Mouse (Mus musculus) right cerebral cortex, postnatal 25 days (tissue): ENCODE results near the gene Sfta2.

Experiments used
- DNase-seq: peaks from one replicate; pipeline ENCODE4 v3.0.0; 2022

Gene Sfta2

DNA sequence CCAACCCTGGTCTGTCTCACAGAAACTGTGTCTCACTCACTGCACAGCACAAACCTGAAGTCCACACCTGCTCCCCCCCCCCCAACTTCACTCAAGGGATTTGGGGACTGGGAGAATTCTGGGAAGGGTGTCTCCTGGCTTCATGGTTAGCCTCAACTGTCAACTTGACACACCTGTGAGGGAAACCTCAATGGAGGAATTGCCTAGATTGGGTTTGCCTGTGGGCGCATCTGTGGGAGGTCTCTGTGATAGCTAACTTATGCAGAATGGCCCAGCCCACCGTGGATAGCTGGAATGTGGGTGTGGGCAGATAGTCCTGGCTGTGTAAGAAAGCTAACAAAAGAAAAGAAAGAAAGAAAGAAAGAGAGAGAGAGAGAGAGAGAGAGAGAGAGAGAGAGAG, at the start of gene Sfta2:
Gene Sfta2 (plus strand): TSS at position 301 of the 400 bp plus-strand sequence.
- no peak for DNase-seq

DNA sequence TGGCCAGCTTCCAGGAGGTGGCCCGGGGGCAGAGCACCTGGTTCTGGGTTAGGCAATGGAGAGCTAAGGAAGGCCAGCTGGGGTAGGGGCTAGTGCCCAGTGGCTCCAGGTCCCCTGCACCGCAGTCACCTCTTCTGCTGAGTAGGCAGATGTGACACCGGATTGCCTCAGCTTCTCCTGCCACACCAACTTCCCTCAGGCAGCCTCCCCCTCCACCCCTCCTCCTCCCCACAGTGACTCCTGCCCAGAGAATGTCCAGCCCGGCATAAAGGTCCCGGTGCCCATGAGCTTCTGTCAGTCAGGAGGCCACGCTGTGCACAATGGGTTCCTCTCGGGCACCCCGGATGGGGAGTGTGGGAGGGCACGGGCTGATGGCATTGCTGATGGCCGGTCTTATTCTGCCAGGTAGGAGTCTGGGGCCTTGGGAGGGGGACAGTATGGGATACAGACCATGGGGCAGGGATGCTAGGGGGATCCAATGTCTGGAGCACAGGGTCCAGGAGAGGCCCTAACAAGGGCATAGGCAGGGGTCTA, 49.4 kb upstream of the Sfta2 start, which contains the start of gene Cdsn:
Gene Cdsn (plus strand): TSS at position 248 of the 534 bp plus-strand sequence.
- DNase-seq = no peak

DNA sequence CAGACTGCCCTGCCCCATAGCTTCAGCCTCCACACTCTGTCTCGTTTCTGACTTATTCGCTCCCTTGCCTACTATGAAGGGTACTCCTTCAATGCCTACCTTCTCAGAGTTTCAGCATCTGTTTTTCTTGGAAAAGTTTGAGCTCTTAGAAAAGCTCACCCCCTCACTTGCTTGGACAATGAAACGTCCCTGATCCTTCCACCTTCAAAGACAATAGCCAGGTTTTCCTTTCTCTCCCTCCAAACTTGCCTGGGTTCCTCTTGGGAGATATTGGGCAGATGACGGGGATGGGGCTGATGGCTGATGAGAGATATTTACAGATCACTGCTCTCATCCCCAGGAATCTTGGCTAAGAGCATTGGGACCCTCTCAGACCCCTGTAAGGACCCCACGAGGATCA, 47.0 kb upstream of the Sfta2 start:
- no peak for DNase-seq

DNA sequence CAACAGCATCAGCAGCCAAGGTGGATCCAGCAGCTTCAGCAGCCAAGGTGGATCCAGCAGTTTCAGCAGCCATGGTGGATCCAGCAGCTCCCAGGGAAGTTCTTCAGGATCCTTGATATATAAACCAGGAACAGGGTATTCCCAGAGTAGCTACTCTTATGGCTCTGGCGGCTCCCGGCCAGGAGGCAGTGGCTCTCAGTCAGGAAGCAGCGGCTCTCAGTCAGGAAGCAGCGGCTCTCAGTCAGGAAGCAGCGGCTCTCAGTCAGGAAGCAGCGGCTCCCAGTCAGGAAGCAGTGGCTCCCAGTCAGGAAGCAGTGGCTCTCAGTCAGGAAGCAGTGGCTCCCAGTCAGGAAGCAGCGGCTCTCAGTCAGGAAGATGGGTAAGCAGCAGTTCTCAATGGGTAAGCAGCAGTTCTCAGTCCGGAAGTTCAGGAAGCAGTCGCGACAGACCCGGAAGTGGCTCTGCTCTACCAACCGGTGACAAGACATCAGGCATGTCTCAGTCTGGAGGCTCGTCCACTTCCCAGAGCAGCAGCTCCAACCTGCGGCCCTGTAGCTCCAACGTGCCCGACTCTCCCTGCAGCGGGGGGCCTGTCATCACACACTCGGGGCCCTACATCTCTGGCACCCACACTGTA, 46.5 kb upstream of the Sfta2 start:
- no peak for DNase-seq

DNA sequence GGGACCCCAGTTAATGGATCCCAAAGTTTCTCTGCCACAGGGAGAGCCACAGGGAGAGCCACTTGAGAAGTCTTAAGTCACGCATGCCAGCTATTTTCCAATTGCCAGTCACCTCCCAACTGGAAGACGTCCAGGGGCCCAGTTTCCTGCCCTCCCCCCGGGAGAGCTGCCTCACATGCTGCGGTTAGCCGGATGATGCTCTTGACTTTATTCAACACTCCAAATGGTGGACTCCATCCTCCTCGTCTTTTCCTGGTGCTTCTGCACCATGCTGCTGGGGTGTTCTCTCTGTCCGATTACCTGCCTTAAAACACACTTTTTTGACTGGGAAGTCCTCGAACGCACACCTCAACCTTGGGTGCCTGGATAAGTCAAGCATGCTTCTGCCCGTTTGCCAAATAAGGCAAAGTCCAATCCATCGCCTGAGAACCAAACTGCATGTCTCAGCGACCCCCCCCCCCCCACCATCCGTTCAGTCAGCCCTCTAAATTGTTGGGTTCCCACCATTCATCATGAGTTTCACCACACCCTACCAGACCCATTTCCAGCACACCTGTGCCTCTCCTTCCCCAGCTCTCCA, 45.1 kb upstream of the Sfta2 start:
- no peak for DNase-seq

DNA sequence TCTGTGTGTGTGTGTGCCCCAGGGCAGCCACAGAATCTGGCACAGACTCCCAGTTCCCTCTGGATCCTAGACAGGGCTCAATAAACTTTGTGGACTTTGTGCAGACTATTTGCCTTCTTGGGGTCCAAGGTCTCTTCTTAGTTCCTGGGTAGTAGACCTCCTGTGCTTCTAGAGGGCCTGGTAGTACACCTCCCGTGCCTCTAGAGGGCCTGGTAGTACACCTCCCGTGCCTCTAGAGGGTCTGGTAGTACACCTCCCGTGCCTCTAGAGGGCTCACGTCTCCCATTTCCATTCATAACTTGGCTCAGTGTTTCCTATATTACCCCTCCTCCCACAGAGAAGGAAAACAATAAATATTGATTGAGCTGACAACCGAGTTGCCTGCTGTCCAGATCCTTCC, 44.5 kb upstream of the Sfta2 start:
- DNase-seq = no peak

DNA sequence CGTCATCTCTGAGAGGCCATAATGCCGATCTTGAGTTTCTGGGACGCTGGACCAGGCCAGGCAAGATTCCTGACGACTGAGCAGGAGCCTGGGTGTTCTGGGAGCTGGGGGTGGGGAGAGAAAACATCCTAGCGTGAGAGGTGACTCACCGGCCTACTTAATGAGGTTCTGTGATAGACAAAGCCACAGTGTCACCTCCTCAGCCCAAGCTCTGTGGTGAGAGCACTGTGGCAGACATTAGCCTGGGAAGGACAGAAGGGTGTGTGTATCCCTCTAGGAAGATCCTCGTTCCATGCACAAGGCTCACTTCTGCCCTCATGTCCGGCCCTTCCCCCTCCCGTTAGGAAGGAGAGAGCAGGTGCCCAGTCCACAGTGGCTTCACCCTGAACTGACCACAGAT, 44.0 kb upstream of the Sfta2 start:
- DNase-seq = no peak

DNA sequence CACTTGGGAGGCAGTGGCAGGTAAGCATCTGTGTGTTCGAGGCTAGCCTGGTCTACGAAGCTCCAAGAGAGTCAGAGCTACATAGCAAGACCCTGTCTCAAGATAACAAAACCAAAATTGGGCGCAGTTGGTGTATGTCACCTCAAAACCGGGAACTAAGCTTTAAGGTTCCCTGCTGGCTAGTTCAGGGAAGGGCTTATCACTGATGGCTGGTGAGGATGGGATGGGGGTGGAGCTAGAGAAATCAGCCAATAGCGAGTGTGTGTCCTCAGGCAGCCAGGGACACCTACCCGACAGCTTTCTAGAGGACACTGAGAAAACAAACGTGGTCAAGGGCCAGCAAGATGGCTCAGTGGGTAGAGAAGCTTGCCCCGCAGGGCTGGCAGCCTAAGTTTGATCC, 43.1 kb upstream of the Sfta2 start:
- no peak for DNase-seq

DNA sequence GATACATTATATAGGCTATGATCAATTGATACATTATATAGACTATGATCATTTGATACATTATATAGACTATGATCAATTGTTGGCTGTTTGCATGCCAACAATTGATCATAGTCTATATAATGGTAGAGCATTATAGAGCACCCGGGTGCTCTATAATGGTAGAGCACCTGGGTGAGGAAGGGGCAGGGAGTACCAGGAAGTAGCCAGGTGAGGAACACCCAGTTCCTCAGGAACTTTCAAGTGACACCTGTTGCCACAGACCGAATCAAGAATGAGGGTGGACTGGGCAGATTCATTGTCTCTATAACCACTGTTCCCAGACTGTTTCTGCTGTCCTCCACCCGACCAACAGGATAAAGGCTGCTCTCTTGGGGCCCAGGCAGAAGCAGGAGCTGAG, 34.2 kb upstream of the Sfta2 start, which contains the start of gene 2300002M23Rik:
Gene 2300002M23Rik (plus strand): TSS at position 301 of the 400 bp plus-strand sequence.
- no peak for DNase-seq

DNA sequence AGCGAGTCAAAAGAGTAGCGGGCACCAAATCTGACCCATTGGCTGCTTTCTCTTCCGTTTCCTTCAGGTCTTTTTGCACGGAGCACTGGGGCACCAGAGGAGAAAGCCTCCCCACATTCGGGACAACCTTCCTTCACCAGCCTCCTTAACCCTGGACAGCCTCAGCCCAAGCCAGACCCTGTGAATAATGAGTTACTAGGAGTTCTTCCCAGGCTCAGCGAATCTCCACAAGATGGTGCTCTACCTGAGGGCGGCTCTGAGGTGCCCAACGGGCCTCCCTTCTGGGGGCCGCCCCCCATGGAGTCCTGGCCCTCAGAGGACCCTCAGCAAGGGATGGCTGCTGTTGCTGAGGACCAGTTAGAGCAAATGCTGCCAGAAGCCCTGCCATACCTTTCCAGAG, 33.6 kb upstream of the Sfta2 start:
- DNase-seq = no peak

DNA sequence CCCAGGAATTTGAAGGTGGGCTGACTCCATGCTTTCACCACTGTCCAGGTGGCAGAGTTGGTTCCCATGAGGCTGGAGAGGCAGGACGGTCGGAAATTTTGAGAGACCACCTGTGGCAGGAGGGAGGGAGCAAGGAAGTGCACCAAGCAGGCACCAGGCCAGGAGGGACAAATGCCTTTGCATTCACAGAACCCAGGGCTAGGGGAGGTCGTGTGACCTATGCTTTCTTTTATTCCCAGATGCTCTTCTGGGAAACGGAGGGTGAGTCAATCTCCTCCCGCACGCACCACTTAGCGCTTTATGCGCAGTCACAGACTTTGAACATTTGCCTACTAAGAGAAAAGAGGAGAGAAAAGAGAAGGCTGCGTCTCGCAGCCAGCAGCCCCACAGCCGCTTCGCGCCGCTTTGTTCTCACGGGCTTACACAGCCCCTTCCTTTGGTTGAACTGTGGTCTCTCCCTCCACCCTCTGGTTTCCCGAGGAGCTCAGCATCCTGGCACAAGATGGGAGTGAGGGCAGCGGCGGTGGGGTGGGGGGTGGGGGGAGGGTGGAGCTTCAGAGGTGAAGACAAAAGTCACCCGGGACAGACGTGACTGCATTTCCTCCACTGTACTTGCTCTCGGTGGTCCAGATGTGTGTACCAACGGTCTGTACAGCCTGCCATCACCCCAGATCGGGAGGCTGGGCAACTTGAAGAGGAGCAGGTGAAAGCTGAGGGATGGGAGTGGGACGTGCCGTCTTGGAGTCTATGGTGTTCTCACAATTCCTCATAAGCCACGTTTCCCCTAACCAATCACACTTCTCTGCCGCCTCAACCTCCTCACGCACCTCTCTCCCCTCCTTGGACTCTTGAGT, 32.0 kb upstream of the Sfta2 start:
- no peak for DNase-seq

DNA sequence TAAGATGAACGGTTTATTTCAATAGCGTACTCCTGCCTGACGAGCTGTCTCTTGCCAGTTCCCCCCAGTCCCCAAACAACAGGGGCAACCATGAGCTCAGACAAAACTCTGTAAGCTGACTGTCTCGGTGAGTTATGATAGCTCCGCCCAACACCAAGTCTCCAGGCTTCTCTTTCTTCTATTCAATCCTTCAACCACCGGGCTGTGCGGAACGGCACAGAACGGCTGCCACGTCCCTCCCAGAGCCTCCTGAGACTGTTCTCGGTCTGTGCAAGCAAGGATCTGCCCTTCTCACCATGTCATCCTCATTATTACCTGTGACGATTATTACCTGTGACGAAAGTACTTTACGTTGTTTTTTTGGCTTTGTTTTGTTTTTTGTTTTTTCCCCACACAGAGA, 30.5 kb upstream of the Sfta2 start:
- DNase-seq = no peak

DNA sequence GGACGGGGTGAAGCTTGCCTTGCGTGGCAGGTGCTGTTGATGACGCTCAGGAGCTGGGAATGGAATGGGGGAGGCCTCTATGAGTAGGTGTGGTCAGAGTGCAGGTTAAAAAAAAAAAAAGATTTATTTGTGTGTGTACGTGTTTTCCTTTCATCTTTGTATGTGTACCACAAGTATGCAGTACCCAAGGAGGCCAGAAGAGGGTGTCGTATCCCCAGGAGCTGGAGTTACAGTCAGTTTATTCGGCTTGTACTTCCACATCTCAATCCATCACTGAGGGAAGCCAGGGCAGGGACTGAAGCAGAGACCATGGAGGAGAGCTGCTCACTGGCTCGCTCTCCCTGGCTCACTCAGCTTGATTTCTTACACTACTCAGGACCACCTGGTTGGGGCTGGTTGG, 29.9 kb upstream of the Sfta2 start:
- DNase-seq = no peak

DNA sequence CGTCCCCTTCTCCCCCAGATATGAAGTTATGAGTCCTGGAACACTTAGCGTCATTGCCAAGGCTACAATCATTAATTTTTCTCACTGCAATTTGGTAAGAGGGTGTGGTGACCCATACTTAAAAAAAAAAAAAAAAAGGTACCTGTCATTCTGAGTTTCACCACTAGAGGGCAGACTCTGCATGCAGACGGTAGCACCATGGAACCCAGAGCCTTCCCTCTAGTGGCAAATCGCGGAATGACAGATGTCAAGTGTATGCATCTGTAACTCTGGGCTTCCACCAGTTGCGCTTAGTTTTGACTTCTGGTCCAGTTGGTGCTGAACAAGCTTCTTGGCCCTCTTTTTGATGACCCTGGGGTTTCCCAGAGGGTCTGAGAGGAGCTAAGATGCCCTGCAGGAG, 23.1 kb upstream of the Sfta2 start:
- peak; percentile 34 for DNase-seq

DNA sequence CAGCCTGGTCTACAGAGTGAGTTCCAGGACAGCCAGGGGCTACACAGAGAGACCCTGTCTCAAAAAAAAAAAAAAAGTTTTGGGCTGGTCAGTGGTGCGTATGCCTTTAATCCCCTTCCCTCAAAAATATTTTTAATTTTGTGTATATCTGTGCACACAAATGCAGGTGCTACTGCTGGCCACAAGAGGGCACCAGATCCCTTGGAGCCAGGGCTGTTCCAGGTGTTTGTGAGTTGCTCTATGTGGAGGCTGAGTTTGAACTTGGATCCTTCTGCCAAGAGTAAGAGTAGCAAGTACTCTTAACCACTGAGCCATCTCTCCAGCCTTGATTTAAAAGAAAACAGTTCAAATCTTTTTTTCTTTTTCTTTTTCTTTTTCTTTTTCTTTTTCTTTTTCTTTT, 18.4 kb upstream of the Sfta2 start:
- DNase-seq = no peak

DNA sequence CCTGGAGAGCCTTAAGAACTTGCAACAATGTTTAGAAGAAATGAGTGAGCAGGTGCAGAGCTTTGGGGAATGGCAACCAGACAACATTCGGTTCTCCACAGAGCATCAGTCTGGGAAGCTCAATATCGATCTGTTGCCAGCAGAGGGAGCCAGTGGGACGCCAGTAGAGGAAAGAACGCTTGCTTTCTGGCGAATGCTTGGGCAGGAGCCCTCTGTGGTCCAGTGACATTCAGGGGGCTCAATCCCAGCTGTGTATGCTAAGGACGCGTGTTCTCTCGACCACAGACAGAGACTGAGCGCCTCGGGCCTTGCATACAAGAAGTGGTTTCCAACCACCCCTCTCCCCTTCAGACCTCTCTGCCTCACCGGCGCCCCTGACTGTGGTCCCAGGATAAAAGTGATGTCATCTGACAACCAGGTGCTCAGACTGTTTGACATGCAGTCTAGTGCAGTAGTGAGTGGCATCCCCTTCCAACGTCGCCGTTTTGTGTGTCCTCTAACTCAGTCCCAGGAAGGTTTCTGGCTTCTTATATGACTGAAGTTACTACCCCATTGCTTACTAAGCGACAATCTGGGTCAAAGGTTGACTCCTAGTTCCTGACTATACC, 16.9 kb upstream of the Sfta2 start:
- DNase-seq = peak; percentile 84

DNA sequence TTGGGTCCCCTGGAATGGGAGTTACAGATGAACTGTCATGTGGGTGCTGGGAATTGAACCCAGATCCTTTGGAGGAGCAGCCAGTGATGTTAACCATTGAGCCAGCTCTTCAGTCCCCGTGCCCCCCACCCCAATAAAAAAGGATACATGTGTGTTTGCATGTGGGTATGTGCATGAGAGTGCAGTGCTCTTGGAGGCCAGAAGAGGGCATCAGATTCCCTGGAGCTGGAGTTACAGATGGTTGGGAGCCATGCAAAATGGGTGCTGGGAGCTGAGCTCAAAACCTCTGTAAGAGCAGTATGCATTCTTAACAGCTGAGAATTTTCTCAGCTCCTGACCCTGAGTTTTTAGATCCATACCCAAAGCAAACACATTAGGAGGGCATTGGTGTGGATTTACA, 14.1 kb upstream of the Sfta2 start:
- no peak for DNase-seq

DNA sequence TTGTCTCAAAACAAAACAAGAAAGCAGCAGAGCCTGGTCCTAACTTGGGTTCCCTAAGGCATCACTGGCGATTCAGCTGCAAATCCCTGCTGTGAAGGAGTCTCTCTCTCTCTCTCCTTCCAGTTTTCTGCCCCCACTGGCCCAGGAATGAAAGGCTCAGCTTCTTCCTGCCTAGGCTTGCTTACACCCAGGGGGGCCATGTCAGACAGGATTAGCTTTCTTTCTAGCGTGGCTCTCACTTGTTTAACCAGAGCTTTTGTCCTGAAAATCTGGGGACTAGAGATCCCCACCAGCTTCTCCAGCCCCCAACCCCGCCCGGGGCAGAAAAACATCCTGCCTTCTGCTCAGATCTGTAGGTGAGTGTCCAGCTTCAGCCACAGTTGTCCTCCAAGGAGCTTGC, 13.0 kb upstream of the Sfta2 start:
- no peak for DNase-seq

DNA sequence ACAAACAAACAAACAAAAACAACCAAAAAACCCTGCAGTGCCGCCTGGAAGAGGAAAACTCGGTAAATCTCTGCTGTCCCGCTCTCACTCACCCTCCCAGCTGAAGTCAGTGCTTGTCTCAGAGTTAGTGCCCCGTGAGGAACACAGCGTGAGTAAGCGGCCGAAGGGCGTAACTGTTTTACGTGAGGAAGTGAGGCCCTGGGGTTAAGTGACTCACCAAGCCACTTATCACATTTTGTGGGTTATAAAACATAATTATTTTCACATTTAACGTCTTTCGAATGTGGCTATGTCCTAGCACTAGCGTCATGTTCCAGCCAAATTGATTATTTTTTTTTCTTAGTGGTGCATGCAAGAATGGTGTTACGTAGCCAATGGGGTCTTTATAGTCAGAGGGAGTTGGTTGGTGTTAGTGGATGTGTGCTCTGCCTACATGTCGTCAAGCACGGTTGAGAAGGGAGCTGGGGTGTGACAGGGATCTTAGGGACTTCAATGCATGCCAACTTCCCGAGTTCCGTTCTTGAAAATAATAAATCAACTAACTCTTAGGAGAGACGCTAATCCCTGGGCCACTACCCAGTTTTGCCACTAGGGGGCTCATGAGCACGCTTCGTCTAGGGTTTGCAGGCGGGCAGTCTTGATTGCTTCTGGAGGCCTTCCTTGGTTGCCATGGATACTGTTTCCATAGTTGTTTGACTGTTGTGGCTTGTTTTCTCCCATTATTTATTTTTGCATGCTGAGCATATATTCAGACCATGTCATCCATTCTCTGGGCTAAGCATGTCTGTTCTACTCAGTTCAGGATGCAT, 10.7 kb upstream of the Sfta2 start:
- DNase-seq = peak; percentile 71

DNA sequence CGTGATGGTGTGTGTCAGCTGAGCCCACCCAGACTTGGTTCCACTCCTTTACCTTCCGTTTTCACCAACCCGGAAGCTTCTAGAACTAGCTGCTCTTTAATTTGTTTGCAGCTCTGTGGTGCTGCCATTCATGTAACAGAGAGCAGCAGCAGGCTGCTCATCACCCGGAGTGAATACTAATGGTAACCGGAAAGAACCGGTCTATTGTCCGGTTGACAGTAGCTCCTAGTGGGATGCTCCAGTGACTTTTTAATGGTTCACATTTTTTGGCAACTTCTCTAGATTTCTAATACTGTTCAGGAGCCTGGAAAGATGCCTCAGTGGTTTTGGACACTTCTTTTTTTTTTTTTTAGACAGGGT, 10.2 kb upstream of the Sfta2 start:
- no peak for DNase-seq

DNA sequence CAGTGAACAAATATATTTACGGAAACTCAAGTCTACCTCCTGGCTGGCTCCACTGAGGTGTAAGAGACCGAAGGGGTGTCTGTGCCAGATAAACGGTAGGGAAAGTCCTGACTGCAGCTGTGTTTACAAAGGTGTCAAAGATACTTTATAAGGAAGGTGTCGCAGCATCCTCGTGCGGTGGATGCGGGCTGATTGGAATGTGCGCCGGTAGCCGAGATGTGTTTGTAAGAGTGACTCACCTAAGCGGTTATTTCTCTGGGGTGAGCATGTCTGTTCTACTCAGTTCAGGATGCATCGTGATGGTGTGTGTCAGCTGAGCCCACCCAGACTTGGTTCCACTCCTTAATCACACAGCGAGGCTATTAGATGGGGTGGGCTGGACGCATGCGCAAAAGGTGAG, 9.6 kb upstream of the Sfta2 start:
- DNase-seq = peak; percentile 27

DNA sequence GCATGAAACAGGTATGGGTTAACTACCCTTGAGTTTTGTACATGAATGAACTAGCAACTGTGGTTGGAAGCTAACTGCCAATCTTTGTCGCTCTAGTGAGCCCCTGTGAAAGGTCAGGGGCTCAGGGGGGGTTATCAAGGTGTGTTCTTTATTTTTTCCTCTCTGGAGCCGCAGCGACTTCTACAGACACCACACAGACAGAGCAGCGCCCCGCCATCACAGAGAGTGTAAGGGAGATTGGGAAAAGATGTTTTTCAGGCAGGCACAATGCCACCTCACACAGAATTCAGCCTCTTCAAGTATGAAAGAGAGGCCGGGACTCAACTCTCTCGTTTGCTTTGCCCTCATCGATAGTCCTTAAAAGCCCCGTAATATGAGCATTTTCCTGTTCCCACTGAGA, 9.2 kb upstream of the Sfta2 start:
- no peak for DNase-seq

DNA sequence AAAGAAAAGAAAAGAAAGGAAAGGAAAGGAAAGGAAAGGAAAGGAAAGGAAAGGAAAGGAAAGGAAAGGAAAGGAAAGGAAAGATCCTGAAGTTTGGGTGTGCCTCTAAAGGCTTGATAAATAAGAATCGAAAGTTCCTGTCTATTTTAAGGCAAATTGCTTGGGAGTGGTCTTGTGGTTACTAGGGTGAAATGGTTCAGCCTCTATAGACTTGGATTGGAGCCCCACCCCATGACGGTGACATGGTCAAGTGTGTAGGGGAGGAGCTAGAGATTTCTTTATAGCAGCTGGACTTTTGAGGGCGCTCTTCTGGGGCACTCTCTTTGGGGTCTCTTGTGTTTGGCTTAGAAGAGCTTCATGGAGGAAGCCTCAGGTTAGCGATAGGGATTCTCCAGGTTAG, 7.6 kb upstream of the Sfta2 start:
- no peak for DNase-seq
